Mouse (Mus musculus) CH12.LX (cell line): ENCODE results near the gene Gdpd5. TPM values are rescaled to one million over a fixed set of nuclear protein-coding genes. Genes with fewer than 3 reads are reported as not detected.
"Not testable (repeated sequence)": the region's sequence is repeated elsewhere in the genome, so short reads cannot be mapped to it uniquely, and the experiment has no call there.

Experiments used
- DNase-seq: peaks from one replicate; pipeline ENCODE4 v3.0.0-alpha.2; 2013; ENCODE audit errors: extremely low read depth
- H3K27ac ChIP-seq: 2 replicates; pipeline ENCODE4 v1.5.1; 2012; ENCODE audit warnings: low read depth, mild to moderate bottlenecking, control low read depth, moderate library complexity; ENCODE audit not compliant: insufficient read depth
- H3K27me3 ChIP-seq: replicated peaks from 2 replicates; pipeline ENCODE3; 2012; ENCODE audit warnings: inconsistent platforms
- H3K36me3 ChIP-seq, 2 experiments: replicated peaks in 1 of 2; 2 replicates each; pipeline versions ENCODE3 to v1.6.1; 2012; ENCODE audit warnings: inconsistent platforms in 1 of 2, low read length in 1 of 2, mild to moderate bottlenecking in 1 of 2, mixed read lengths in 1 of 2, moderate library complexity in 1 of 2; ENCODE audit not compliant: control insufficient read depth in 1 of 2, insufficient read depth in 1 of 2
- H3K4me1 ChIP-seq, 2 experiments: 2 replicates each; pipeline ENCODE4 v1.6.1; 2012; ENCODE audit warnings: inconsistent platforms in 1 of 2, moderate library complexity in 1 of 2; ENCODE audit not compliant: insufficient read depth in 2 of 2, control insufficient read depth in 1 of 2
- H3K4me2 ChIP-seq: 2 replicates; pipeline ENCODE4 v1.6.1; 2012; ENCODE audit warnings: low read depth, mild to moderate bottlenecking, control low read depth; ENCODE audit not compliant: poor library complexity, insufficient read depth, severe bottlenecking
- H3K4me3 ChIP-seq, 3 experiments: fragments of 150-350 bp in 1 of 3; sonication (generic) in 1 of 3; replicated peaks in 1 of 3; 2 replicates each; pipeline versions ENCODE3 to v1.5.1; 2011 to 2012; ENCODE audit warnings: low read depth in 2 of 3, low read length in 2 of 3, mild to moderate bottlenecking in 2 of 3, moderate library complexity in 2 of 3, control low read depth in 1 of 3, improper control_type of control experiment in 1 of 3, inconsistent platforms in 1 of 3, mixed read lengths in 1 of 3; ENCODE audit not compliant: poor library complexity in 1 of 3
- H3K79me2 ChIP-seq: replicated peaks from 2 replicates; pipeline ENCODE4 v1.6.1; 2012; ENCODE audit warnings: mild to moderate bottlenecking, moderate library complexity; ENCODE audit not compliant: control insufficient read depth, poor library complexity, insufficient read depth, severe bottlenecking; ENCODE audit errors: extremely low read depth
- H3K9ac ChIP-seq: 2 replicates; pipeline ENCODE4 v1.6.1; 2012; ENCODE audit warnings: low read depth, mild to moderate bottlenecking, control low read depth, moderate library complexity; ENCODE audit not compliant: insufficient read depth
- H3K9me3 ChIP-seq: replicated peaks from 2 replicates; pipeline ENCODE3; 2012; ENCODE audit warnings: low read length, inconsistent platforms, mixed read lengths
- CHD1 ChIP-seq: IDR thresholded peaks from 2 replicates; pipeline ENCODE4 v1.6.1; 2012; ENCODE audit warnings: low read depth, low read length, improper control_type of control experiment, inconsistent platforms
- CTCF ChIP-seq, 2 experiments: IDR thresholded peaks in 1 of 2; conservative IDR thresholded peaks in 1 of 2; 2 replicates each; pipeline ENCODE4 v1.5.1; 2011 to 2012; ENCODE audit warnings: low read depth in 2 of 2, low read length in 2 of 2, improper control_type of control experiment in 1 of 2, inconsistent platforms in 1 of 2, mild to moderate bottlenecking in 1 of 2, moderate library complexity in 1 of 2
- E2F4 ChIP-seq: IDR thresholded peaks from 2 replicates; pipeline ENCODE4 v1.6.1; 2011; ENCODE audit warnings: low read depth, low read length, improper control_type of control experiment; ENCODE audit not compliant: insufficient replicate concordance
- ELF1 ChIP-seq: IDR thresholded peaks from 2 replicates; pipeline ENCODE4 v1.6.1; 2014; ENCODE audit warnings: low read depth, mild to moderate bottlenecking, inconsistent platforms, low read length, improper control_type of control experiment
- EP300 ChIP-seq: IDR thresholded peaks from 2 replicates; pipeline ENCODE4 v1.6.1; 2011; ENCODE audit warnings: low read length, improper control_type of control experiment
- ETS1 ChIP-seq: conservative IDR thresholded peaks from 2 replicates; pipeline ENCODE4 v1.6.1; 2012; ENCODE audit warnings: low read depth, mild to moderate bottlenecking, inconsistent platforms, low read length, improper control_type of control experiment, moderate library complexity
- HCFC1 ChIP-seq: IDR thresholded peaks from 2 replicates; pipeline ENCODE4 v1.6.1; 2012; ENCODE audit warnings: low read depth, mild to moderate bottlenecking, inconsistent platforms, low read length, improper control_type of control experiment
- IRF4 ChIP-seq: IDR thresholded peaks from 2 replicates; pipeline ENCODE4 v1.6.1; 2014; ENCODE audit warnings: low read depth, mild to moderate bottlenecking, inconsistent platforms, low read length, improper control_type of control experiment
- MAX ChIP-seq: IDR thresholded peaks from 2 replicates; pipeline ENCODE4 v1.6.1; 2011; ENCODE audit warnings: low read length, improper control_type of control experiment
- MAZ ChIP-seq: IDR thresholded peaks from 2 replicates; pipeline ENCODE4 v1.6.1; 2012; ENCODE audit warnings: low read depth, mild to moderate bottlenecking, inconsistent platforms, low read length, improper control_type of control experiment, moderate library complexity
- MEF2A ChIP-seq: IDR thresholded peaks from 2 replicates; pipeline ENCODE4 v1.6.1; 2014; ENCODE audit warnings: low read depth, mild to moderate bottlenecking, inconsistent platforms, low read length, improper control_type of control experiment, borderline replicate concordance
- MXI1 ChIP-seq: IDR thresholded peaks from 2 replicates; pipeline ENCODE4 v1.6.1; 2011; ENCODE audit warnings: mild to moderate bottlenecking, low read depth, low read length, improper control_type of control experiment
- NELFE ChIP-seq: IDR thresholded peaks from 2 replicates; pipeline ENCODE4 v1.6.1; 2011; ENCODE audit warnings: low read depth, low read length, improper control_type of control experiment
- NRF1 ChIP-seq: IDR thresholded peaks from 2 replicates; pipeline ENCODE4 v1.6.1; 2014; ENCODE audit warnings: low read depth, mild to moderate bottlenecking, inconsistent platforms, low read length, improper control_type of control experiment, moderate library complexity
- PAX5 ChIP-seq: IDR thresholded peaks from 2 replicates; pipeline ENCODE4 v1.6.1; 2012; ENCODE audit warnings: low read length, inconsistent platforms, mixed read lengths
- RAD21 ChIP-seq: IDR thresholded peaks from 2 replicates; pipeline ENCODE4 v1.6.1; 2011; ENCODE audit warnings: low read depth, mild to moderate bottlenecking, low read length, improper control_type of control experiment, moderate library complexity
- SIN3A ChIP-seq: IDR thresholded peaks from 2 replicates; pipeline ENCODE4 v1.6.1; 2012; ENCODE audit warnings: low read length, improper control_type of control experiment, inconsistent platforms
- SMC3 ChIP-seq: IDR thresholded peaks from 2 replicates; pipeline ENCODE4 v1.6.1; 2011; ENCODE audit warnings: low read depth, low read length, improper control_type of control experiment
- TBP ChIP-seq: conservative IDR thresholded peaks from 2 replicates; pipeline ENCODE4 v1.6.1; 2011; ENCODE audit warnings: low read depth, low read length, improper control_type of control experiment
- TCF12 ChIP-seq: IDR thresholded peaks from 2 replicates; pipeline ENCODE4 v1.6.1; 2014; ENCODE audit warnings: low read depth, mild to moderate bottlenecking, inconsistent platforms, low read length, improper control_type of control experiment
- USF1 ChIP-seq: IDR thresholded peaks from 2 replicates; pipeline ENCODE4 v1.6.1; 2014; ENCODE audit warnings: low read depth, mild to moderate bottlenecking, inconsistent platforms, low read length, improper control_type of control experiment
- USF2 ChIP-seq: conservative IDR thresholded peaks from 2 replicates; pipeline ENCODE4 v1.6.1; 2011; ENCODE audit warnings: low read depth, low read length, improper control_type of control experiment
- ZC3H11A ChIP-seq: IDR thresholded peaks from 2 replicates; pipeline ENCODE4 v1.6.1; 2012; ENCODE audit warnings: low read depth, mild to moderate bottlenecking, inconsistent platforms, low read length, improper control_type of control experiment
- ZKSCAN1 ChIP-seq: IDR thresholded peaks from 2 replicates; pipeline ENCODE4 v1.6.1; 2012; ENCODE audit warnings: low read depth, inconsistent platforms, low read length, improper control_type of control experiment, borderline replicate concordance
- ZMIZ1 ChIP-seq: IDR thresholded peaks from 2 replicates; pipeline ENCODE4 v1.6.1; 2012; ENCODE audit warnings: low read depth, mild to moderate bottlenecking, inconsistent platforms, low read length, improper control_type of control experiment
- ZNF384 ChIP-seq: IDR thresholded peaks from 2 replicates; pipeline ENCODE4 v1.6.1; 2012; ENCODE audit warnings: low read depth, low read length, improper control_type of control experiment, inconsistent platforms
- dilution Hi-C: fragments of 300-500 bp; cut with MboI; formaldehyde crosslinking; loops from 2 replicates; pipeline ENCODE4 v1.14.3; 2020; ENCODE audit warnings: low sequenced_read_pairs; ENCODE audit not compliant: extremely low pct_unique_long_range_greater_than_20kb, extremely low pct_ligation_motif_present
- in situ Hi-C: fragments of 300-500 bp; cut with MboI; formaldehyde crosslinking; loops from 3 replicates; pipeline ENCODE4 v1.14.3; 2019; ENCODE audit warnings: low sequenced_read_pairs, low pct_ligation_motif_present, low pct_unique_long_range_greater_than_20kb, mixed read lengths
- polyA plus RNA-seq: library from polyadenylated mRNA; unstranded; fragments of >175 nt; gene quantifications from 2 replicates; pipeline ENCODE4 v1.2.1, GENCODE M21; 2012; ENCODE audit warnings: low read depth; ENCODE audit not compliant: insufficient read length
- total RNA-seq, 2 experiments: library from RNA; depleted of rRNA; stranded (reverse); fragments of 300-350 nt in 1 of 2; fragments of >200 nt in 1 of 2; gene quantifications; 2 replicates each; pipeline ENCODE4 v1.2.3; 2012 to 2014

The Gdpd5 gene
- total and polyA plus RNA-seq, 3 experiments = 2.4 to 9.1 (median 9.0) TPM

DNA sequence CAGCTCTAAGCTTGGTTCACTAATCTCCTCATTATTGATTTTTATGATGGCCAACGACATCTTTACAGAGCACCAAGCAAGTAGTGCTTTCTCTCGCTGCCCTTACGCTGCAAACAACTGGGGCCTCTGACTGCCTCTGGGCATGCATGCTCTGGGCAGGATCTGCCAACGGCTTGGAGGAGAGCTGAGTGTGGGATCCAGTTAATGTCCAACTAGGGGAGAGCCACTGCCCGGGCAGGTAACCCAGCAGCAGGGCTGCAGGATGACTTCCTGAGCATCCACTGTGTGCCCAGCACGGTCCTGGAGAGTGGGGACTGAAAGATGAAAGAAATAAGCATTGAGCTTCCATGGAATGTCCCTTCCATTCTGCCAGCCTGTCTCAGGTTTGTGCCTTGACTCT lies 14.5 kb upstream of the Gdpd5 start:
- dilution Hi-C loops = no loop called here

DNA sequence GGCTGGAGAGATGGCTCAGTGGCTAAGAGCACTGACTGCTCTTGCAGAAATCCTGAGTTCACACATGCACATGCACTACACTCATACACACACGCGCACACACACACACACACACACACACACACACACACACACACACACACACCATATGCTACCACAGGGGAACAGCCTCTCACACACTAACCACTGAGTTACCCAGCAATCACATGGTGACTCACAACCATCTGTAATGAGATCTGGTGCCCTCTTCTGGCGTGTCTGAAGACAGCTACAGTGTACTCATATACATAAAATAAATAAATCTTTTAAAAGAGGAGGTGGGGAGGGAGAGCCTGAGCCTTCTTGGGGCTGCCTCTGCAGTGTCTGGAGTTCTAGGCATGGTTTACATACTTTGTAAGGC lies 6.9 kb upstream of the Gdpd5 start:
- in situ Hi-C loops, DNase-seq, H3K36me3 ChIP-seq, dilution Hi-C loops, H3K4me2 ChIP-seq, H3K9ac ChIP-seq, H3K79me2 ChIP-seq, H3K27me3 ChIP-seq, H3K4me1 ChIP-seq, H3K4me3 ChIP-seq, H3K27ac ChIP-seq: not testable (repeated sequence)
- peaks cover 11% of the 10 kb centered on the region for H3K9me3 ChIP-seq
- TF ChIP-seq CTCF (conservative IDR thresholded peaks at IDR 0.05 in 1 of 2, IDR thresholded peaks at IDR 0.05 in 1 of 2; ENCODE audit: low read depth in 2 of 2, low read length in 2 of 2) = peak in 1 of 2 experiments; percentile 42; a peak in 2 of 4 replicates
- peak; percentile 23 for TF ChIP-seq SMC3

More for the DNA sequence above, 14.5 kb upstream of the Gdpd5 start:
- in situ Hi-C loops = loop anchor here (10.0 kb wide), 1 partner anchor 188 kb away; no protein-coding TSS in a partner anchor
- Histone ChIP-seq H3K27ac (no peak overlapping the region), H3K79me2 (no peaks in the 10 kb centered on the region), H3K27me3 (peaks cover 11% of the 10 kb centered on the region)
- no peak for DNase-seq
- TF ChIP-seq SIN3A (no peak), TBP (no peak), PAX5 (no peak), ETS1 (no peak)
- TF ChIP-seq, all 38 proteins: peak for 0
- no peak overlapping the region for H3K4me2 ChIP-seq
- H3K9me3 ChIP-seq = peaks cover 3% of the 10 kb centered on the region
- no peak overlapping the region for H3K9ac ChIP-seq
- H3K36me3 ChIP-seq = no peaks in the 10 kb centered on the region
- H3K4me1 ChIP-seq = peaks cover under 1 to 3% of the 10 kb centered on the region in 2 experiments; a peak in 2 of 4 replicates
- no peak overlapping the region for H3K4me3 ChIP-seq

DNA sequence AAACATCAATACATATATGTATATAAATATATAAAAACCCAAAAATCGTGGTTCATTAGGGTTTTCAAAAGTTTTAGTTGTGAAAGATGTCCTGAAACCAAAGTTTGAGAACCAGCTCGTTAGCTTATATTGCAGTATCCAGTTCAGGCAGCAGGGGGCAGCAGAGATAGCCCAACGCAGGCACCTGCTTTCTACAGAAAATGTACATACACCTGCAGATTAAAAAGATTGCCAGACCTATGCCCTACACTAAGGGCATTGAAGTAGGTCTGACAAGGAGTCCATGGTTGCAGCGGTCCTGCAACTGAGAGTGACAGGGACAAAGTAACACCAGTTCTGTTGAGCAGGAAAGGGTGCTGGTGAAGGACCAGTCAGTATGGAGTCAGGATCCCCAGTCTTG lies 5.8 kb upstream of the Gdpd5 start:
- H3K4me3 ChIP-seq = no peak overlapping the region
- in situ Hi-C loops (loop anchor here (5.0 kb wide), 1 partner anchor 77 kb away; no protein-coding TSS in a partner anchor), dilution Hi-C loops (no loop called here)
- H3K27me3 ChIP-seq = peaks cover 7% of the 10 kb centered on the region
- no peaks in the 10 kb centered on the region for H3K36me3 ChIP-seq
- peaks cover 0 to 10% of the 10 kb centered on the region in 2 experiments; a peak in 2 of 4 replicates for H3K4me1 ChIP-seq
- no peak overlapping the region for H3K9ac ChIP-seq
- H3K9me3 ChIP-seq = peaks cover 9% of the 10 kb centered on the region
- H3K4me2 ChIP-seq = no peak overlapping the region
- no peaks in the 10 kb centered on the region for H3K79me2 ChIP-seq
- H3K27ac ChIP-seq = no peak overlapping the region
- peak; percentile 66 for DNase-seq
- TF ChIP-seq TCF12 (no peak), SIN3A (no peak), PAX5 (no peak), IRF4 (no peak), RAD21 (peak; percentile 93), MAZ (no peak), USF2 (no peak), ZC3H11A (peak; percentile 94), NELFE (no peak), HCFC1 (no peak), CTCF (conservative IDR thresholded peaks at IDR 0.05 in 1 of 2, IDR thresholded peaks at IDR 0.05 in 1 of 2; ENCODE audit: low read depth in 2 of 2, low read length in 2 of 2) (peak; percentile 68 to 96), MEF2A (no peak), ZKSCAN1 (no peak), ZNF384 (no peak), ELF1 (no peak), EP300 (no peak), MXI1 (no peak), ZMIZ1 (no peak), E2F4 (no peak), NRF1 (no peak), USF1 (no peak), MAX (no peak), CHD1 (no peak), ETS1 (no peak)
